Mouse (Mus musculus) erythroblast, adult 5-6 weeks (primary cell): ENCODE results near the gene Olfr796. TPM values are rescaled to one million over a fixed set of nuclear protein-coding genes. Genes with fewer than 3 reads are reported as not detected.

ENCODE experiments used
- ATAC-seq: replicated peaks from 2 replicates; pipeline ENCODE4 v1.8.0; 2016; ENCODE audit warnings: moderate number of reproducible peaks, mild to moderate bottlenecking, moderate TSS enrichment, inconsistent platforms; ENCODE audit not compliant: poor library complexity, low FRiP score, severe bottlenecking
- total RNA-seq, 2 experiments: library from RNA; stranded (forward) in 1 of 2; stranded (reverse) in 1 of 2; fragments of 150-400 nt in 1 of 2; fragments of 200-764, 138-1000 nt in 1 of 2; gene quantifications; 2 replicates each; pipeline versions ENCODE4 v1.2.3 to v1.2.4; 2015 to 2017; ENCODE audit warnings: low replicate concordance in 2 of 2

The Olfr796 gene
- total RNA-seq (2015; ENCODE audit: low replicate concordance) (not detected in 2 replicates), total RNA-seq (2017; ENCODE audit: low replicate concordance) (not detected in 2 replicates)

GRCm38 (mm10) chr10:129612470-129612869 lies at the start of gene Olfr796:
Gene Olfr796 (minus strand): TSS chr10:129612570.
- ATAC-seq: no peak

GRCm38 (mm10) chr10:129657394-129657793 lies 45.0 kb upstream of the Olfr796 start, which contains the start of gene Olfr800:
Gene Olfr800 (plus strand): TSS chr10:129657694.
- no peak for ATAC-seq

- no peak for ATAC-seq
Observed at GRCm38 (mm10) chr10:129651763-129652162, 39.4 kb upstream of the Olfr796 start.

GRCm38 (mm10) chr10:129637184-129637583 lies 24.8 kb upstream of the Olfr796 start, which contains the start of gene Olfr799:
Gene Olfr799 (plus strand): TSS chr10:129637484.
- no peak for ATAC-seq

- no peak for ATAC-seq
Observed at GRCm38 (mm10) chr10:129627834-129628233, 15.5 kb upstream of the Olfr796 start, which contains the start of gene Olfr798. Gene Olfr798 (minus strand): TSS chr10:129627934.

GRCm38 (mm10) chr10:129623251-129623650 lies 10.9 kb upstream of the Olfr796 start:
- no peak for ATAC-seq

GRCm38 (mm10) chr10:129621724-129622123 lies 9.4 kb upstream of the Olfr796 start:
- no peak for ATAC-seq

GRCm38 (mm10) chr10:129577066-129577465 lies 35.3 kb downstream of the Olfr796 start:
- ATAC-seq: no peak

GRCm38 (mm10) chr10:129567355-129567754 lies 45.0 kb downstream of the Olfr796 start, which contains the start of gene Olfr794:
Gene Olfr794 (plus strand): TSS chr10:129567655.
- ATAC-seq: no peak

Other genes with a start within 250 kb of the Olfr796 start
- 0.19 and 0.21 TPM in 2 replicates for gene Olfr784, start 228.5 kb downstream of the Olfr796 start, total RNA-seq (2015; ENCODE audit: low replicate concordance)
- 0.14 TPM in 1 of 2 replicates, not detected in the other for gene Olfr784, start 228.5 kb downstream of the Olfr796 start, total RNA-seq (2017; ENCODE audit: low replicate concordance)
- not detected in 2 replicates for gene Olfr785, start 207.1 kb downstream of the Olfr796 start, total RNA-seq (2015; ENCODE audit: low replicate concordance)
- not detected in 2 replicates for gene Olfr785, start 207.1 kb downstream of the Olfr796 start, total RNA-seq (2017; ENCODE audit: low replicate concordance)
- gene Olfr786, start 185.3 kb downstream of the Olfr796 start, total RNA-seq (2015; ENCODE audit: low replicate concordance): not detected in 2 replicates
- not detected in 2 replicates for gene Olfr786, start 185.3 kb downstream of the Olfr796 start, total RNA-seq (2017; ENCODE audit: low replicate concordance)
- 0.77 TPM in 1 of 2 replicates, not detected in the other for gene Olfr787, start 150.7 kb downstream of the Olfr796 start, total RNA-seq (2015; ENCODE audit: low replicate concordance)
- gene Olfr787, start 150.7 kb downstream of the Olfr796 start, total RNA-seq (2017; ENCODE audit: low replicate concordance): not detected in 2 replicates
- gene Olfr788, start 141.6 kb downstream of the Olfr796 start, total RNA-seq (2015; ENCODE audit: low replicate concordance): not detected in 2 replicates
- not detected in 2 replicates for gene Olfr788, start 141.6 kb downstream of the Olfr796 start, total RNA-seq (2017; ENCODE audit: low replicate concordance)
- gene Olfr789, start 127.8 kb downstream of the Olfr796 start, total RNA-seq (2015; ENCODE audit: low replicate concordance): not detected in 2 replicates
- not detected in 2 replicates for gene Olfr789, start 127.8 kb downstream of the Olfr796 start, total RNA-seq (2017; ENCODE audit: low replicate concordance)
- not detected in 2 replicates for gene Olfr790, start 114.1 kb downstream of the Olfr796 start, total RNA-seq (2015; ENCODE audit: low replicate concordance)
- not detected in 2 replicates for gene Olfr790, start 114.1 kb downstream of the Olfr796 start, total RNA-seq (2017; ENCODE audit: low replicate concordance)
- gene Olfr791, start 90.8 kb downstream of the Olfr796 start, total RNA-seq (2015; ENCODE audit: low replicate concordance): not detected in 2 replicates
- not detected in 2 replicates for gene Olfr791, start 90.8 kb downstream of the Olfr796 start, total RNA-seq (2017; ENCODE audit: low replicate concordance)
- gene Olfr792, start 73.4 kb downstream of the Olfr796 start, total RNA-seq (2015; ENCODE audit: low replicate concordance): not detected in 2 replicates
- gene Olfr792, start 73.4 kb downstream of the Olfr796 start, total RNA-seq (2017; ENCODE audit: low replicate concordance): not detected in 2 replicates
- not detected in 2 replicates for gene Olfr794, start 44.9 kb downstream of the Olfr796 start, total RNA-seq (2015; ENCODE audit: low replicate concordance)
- not detected in 2 replicates for gene Olfr794, start 44.9 kb downstream of the Olfr796 start, total RNA-seq (2017; ENCODE audit: low replicate concordance)
- gene Olfr798, start 15.4 kb upstream of the Olfr796 start, total RNA-seq (2015; ENCODE audit: low replicate concordance): not detected in 2 replicates
- not detected in 2 replicates for gene Olfr798, start 15.4 kb upstream of the Olfr796 start, total RNA-seq (2017; ENCODE audit: low replicate concordance)
- not detected in 2 replicates for gene Olfr799, start 24.9 kb upstream of the Olfr796 start, total RNA-seq (2015; ENCODE audit: low replicate concordance)
- not detected in 2 replicates for gene Olfr799, start 24.9 kb upstream of the Olfr796 start, total RNA-seq (2017; ENCODE audit: low replicate concordance)
- not detected in 2 replicates for gene Olfr800, start 45.1 kb upstream of the Olfr796 start, total RNA-seq (2015; ENCODE audit: low replicate concordance)
- gene Olfr800, start 45.1 kb upstream of the Olfr796 start, total RNA-seq (2017; ENCODE audit: low replicate concordance): not detected in 2 replicates
- not detected in 2 replicates for gene Olfr801, start 61.3 kb upstream of the Olfr796 start, total RNA-seq (2015; ENCODE audit: low replicate concordance)
- not detected in 2 replicates for gene Olfr801, start 61.3 kb upstream of the Olfr796 start, total RNA-seq (2017; ENCODE audit: low replicate concordance)
- not detected in 2 replicates for gene Olfr802, start 75.6 kb upstream of the Olfr796 start, total RNA-seq (2015; ENCODE audit: low replicate concordance)
- 0.14 TPM in 1 of 2 replicates, not detected in the other for gene Olfr802, start 75.6 kb upstream of the Olfr796 start, total RNA-seq (2017; ENCODE audit: low replicate concordance)
- not detected in 2 replicates for gene Olfr803, start 81.7 kb upstream of the Olfr796 start, total RNA-seq (2015; ENCODE audit: low replicate concordance)
- not detected in 2 replicates for gene Olfr803, start 81.7 kb upstream of the Olfr796 start, total RNA-seq (2017; ENCODE audit: low replicate concordance)
- not detected in 2 replicates for gene Olfr804, start 90.6 kb upstream of the Olfr796 start, total RNA-seq (2015; ENCODE audit: low replicate concordance)
- 0.28 TPM in 1 of 2 replicates, not detected in the other for gene Olfr804, start 90.6 kb upstream of the Olfr796 start, total RNA-seq (2017; ENCODE audit: low replicate concordance)
- gene Olfr805, start 116.8 kb upstream of the Olfr796 start, total RNA-seq (2015; ENCODE audit: low replicate concordance): not detected in 2 replicates
- gene Olfr805, start 116.8 kb upstream of the Olfr796 start, total RNA-seq (2017; ENCODE audit: low replicate concordance): not detected in 2 replicates
- not detected in 2 replicates for gene Olfr806, start 129.4 kb upstream of the Olfr796 start, total RNA-seq (2015; ENCODE audit: low replicate concordance)
- 0.56 TPM in 1 of 2 replicates, not detected in the other for gene Olfr806, start 129.4 kb upstream of the Olfr796 start, total RNA-seq (2017; ENCODE audit: low replicate concordance)
- gene Olfr807, start 145.2 kb upstream of the Olfr796 start, total RNA-seq (2015; ENCODE audit: low replicate concordance): not detected in 2 replicates
- not detected in 2 replicates for gene Olfr807, start 145.2 kb upstream of the Olfr796 start, total RNA-seq (2017; ENCODE audit: low replicate concordance)
- not detected in 2 replicates for gene Olfr808, start 152.9 kb upstream of the Olfr796 start, total RNA-seq (2015; ENCODE audit: low replicate concordance)
- not detected in 2 replicates for gene Olfr808, start 152.9 kb upstream of the Olfr796 start, total RNA-seq (2017; ENCODE audit: low replicate concordance)
- gene Olfr809, start 162.1 kb upstream of the Olfr796 start, total RNA-seq (2015; ENCODE audit: low replicate concordance): not detected in 2 replicates
- gene Olfr809, start 162.1 kb upstream of the Olfr796 start, total RNA-seq (2017; ENCODE audit: low replicate concordance): 0.43 TPM in 1 of 2 replicates, not detected in the other
- gene Olfr810, start 182.3 kb upstream of the Olfr796 start, total RNA-seq (2015; ENCODE audit: low replicate concordance): not detected in 2 replicates
- gene Olfr810, start 182.3 kb upstream of the Olfr796 start, total RNA-seq (2017; ENCODE audit: low replicate concordance): not detected in 2 replicates
- gene Olfr811, start 191.8 kb upstream of the Olfr796 start, total RNA-seq (2015; ENCODE audit: low replicate concordance): not detected in 2 replicates
- not detected in 2 replicates for gene Olfr811, start 191.8 kb upstream of the Olfr796 start, total RNA-seq (2017; ENCODE audit: low replicate concordance)
- gene Olfr812, start 233.5 kb upstream of the Olfr796 start, total RNA-seq (2015; ENCODE audit: low replicate concordance): not detected in 2 replicates
- not detected in 2 replicates for gene Olfr812, start 233.5 kb upstream of the Olfr796 start, total RNA-seq (2017; ENCODE audit: low replicate concordance)
- gene Olfr813, start 242.8 kb upstream of the Olfr796 start, total RNA-seq (2015; ENCODE audit: low replicate concordance): not detected in 2 replicates
- gene Olfr813, start 242.8 kb upstream of the Olfr796 start, total RNA-seq (2017; ENCODE audit: low replicate concordance): not detected in 2 replicates